Mouse (Mus musculus): Measurements from ENCODE around the gene Kazald1.

DNA sequence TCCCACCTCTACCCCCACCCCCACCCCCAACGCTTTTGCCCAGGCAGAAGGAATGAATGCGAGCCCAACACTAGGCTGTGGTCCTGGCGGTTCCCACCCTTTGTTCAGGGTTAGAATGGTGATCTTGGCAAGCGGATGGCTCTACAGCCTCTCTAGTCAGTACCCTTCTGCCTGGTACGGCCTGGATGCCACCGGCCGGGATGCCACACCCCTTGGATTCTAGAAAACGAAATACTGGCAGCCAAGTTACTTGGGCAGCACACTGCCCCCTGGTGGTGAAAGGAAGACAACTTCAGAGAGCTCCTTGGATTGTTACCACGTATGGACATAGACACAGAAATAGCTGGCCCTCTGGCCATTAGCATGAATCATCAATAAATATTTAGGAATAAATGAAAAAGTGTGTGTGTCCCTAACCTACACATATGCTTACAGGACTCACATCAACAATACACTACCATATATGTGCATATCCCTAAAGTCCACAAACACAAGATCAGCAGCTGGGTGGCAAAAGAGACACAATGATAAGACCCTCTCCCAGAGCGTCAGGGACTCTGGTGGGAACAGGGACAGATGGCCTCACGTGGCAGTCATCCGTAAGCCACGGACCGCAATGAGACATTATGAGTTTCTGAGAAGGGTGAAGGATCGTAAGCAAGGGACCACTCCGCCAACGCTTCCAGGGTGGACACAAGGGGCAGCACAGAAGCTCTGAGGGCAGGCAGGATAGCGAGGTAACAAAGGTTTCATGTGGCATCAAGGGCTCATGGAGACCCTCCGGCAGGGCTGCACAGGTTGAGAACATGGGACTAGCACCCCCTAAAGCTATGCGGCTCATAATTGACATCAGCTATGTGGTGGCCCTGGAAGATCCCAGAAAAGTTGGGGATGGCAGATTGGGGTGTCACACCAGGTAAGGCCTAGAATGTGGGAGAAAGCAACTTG is 44.0 kb upstream of the Kazald1 start:
- peak; percentile 64 for TF ChIP-seq CTCF (IDR thresholded peaks at IDR 0.05; ENCODE audit: insufficient read depth, low read length)
- no peak for TF ChIP-seq POLR2A (IDR thresholded peaks at IDR 0.05; ENCODE audit: borderline replicate concordance, extremely low read depth, low read depth, low read length)

All from lung, adult 2 months (tissue).